Mouse (Mus musculus) neural tube, embryonic 11.5 days (tissue): ENCODE data around the gene Dnmt3a. TPM values are rescaled to one million over a fixed set of nuclear protein-coding genes. Genes with fewer than 3 reads are reported as not detected.
A peak's percentile ranks its signal among the peaks of the same experiment; 100 is the strongest.

ENCODE experiments used
- ATAC-seq: fragments of 200-750 bp; cut with Nextera tagmentation; 2 replicates; pipeline ENCODE4 v1.8.0; 2017; ENCODE audit warnings: moderate number of reproducible peaks, mild to moderate bottlenecking, moderate TSS enrichment, moderate library complexity; ENCODE audit not compliant: insufficient read depth, low FRiP score, low TSS enrichment
- DNase-seq: peaks from one replicate; pipeline ENCODE4 v3.0.0-alpha.2; 2015; ENCODE audit warnings: low spot score
- H3K27ac ChIP-seq: fragments of 300-500 bp; sonication (generic); 2 replicates; pipeline ENCODE4 v1.5.1; 2014; ENCODE audit warnings: low read depth, mild to moderate bottlenecking, low read length
- H3K27me3 ChIP-seq: fragments of 300-500 bp; sonication (generic); 2 replicates; pipeline ENCODE4 v1.6.1; 2014; ENCODE audit warnings: mild to moderate bottlenecking, low read length, mixed read lengths; ENCODE audit not compliant: control insufficient read depth, insufficient read depth
- H3K36me3 ChIP-seq: fragments of 300-500 bp; sonication (generic); 2 replicates; pipeline ENCODE4 v1.6.1; 2014; ENCODE audit warnings: mild to moderate bottlenecking, low read length, moderate library complexity, mixed read lengths; ENCODE audit not compliant: control insufficient read depth, insufficient read depth
- H3K4me1 ChIP-seq: fragments of 300-500 bp; sonication (generic); 2 replicates; pipeline ENCODE4 v1.6.1; 2014; ENCODE audit warnings: low read length, mixed read lengths; ENCODE audit not compliant: control insufficient read depth, insufficient read depth
- H3K4me2 ChIP-seq: fragments of 300-500 bp; sonication (generic); 2 replicates; pipeline ENCODE4 v1.6.1; 2014; ENCODE audit warnings: low read depth, mild to moderate bottlenecking, moderate library complexity
- H3K4me3 ChIP-seq: fragments of 300-500 bp; sonication (generic); 2 replicates; pipeline ENCODE4 v1.5.1; 2014; ENCODE audit warnings: low read depth, low read length
- H3K9ac ChIP-seq: fragments of 300-500 bp; sonication (generic); 2 replicates; pipeline ENCODE4 v1.6.1; 2014; ENCODE audit warnings: mild to moderate bottlenecking, low read length
- H3K9me3 ChIP-seq: fragments of 300-500 bp; sonication (generic); 2 replicates; pipeline ENCODE4 v1.6.1; 2016; ENCODE audit warnings: low read length; ENCODE audit not compliant: control insufficient read depth
- WGBS: fragments of 180-500 bp; shearing (Covaris S2); extraction: QIAGEN DNeasy Blood & Tissue Kit; methylation state at CpG from one replicate; pipeline ENCODE4 v1.1.7; 2014; 5-methylcytosine and 5-hydroxymethylcytosine counted together
- polyA plus RNA-seq: library from polyadenylated mRNA; unstranded; fragments of >200 nt; fragmentation: Nextera tagmentation; extraction: Ambion mirVana; gene quantifications from 2 replicates; pipeline ENCODE4 v1.2.1, GENCODE M21; 2014

The Dnmt3a gene
- polyA plus RNA-seq, 1 experiment from 2014 or later = 88.6 TPM

DNA sequence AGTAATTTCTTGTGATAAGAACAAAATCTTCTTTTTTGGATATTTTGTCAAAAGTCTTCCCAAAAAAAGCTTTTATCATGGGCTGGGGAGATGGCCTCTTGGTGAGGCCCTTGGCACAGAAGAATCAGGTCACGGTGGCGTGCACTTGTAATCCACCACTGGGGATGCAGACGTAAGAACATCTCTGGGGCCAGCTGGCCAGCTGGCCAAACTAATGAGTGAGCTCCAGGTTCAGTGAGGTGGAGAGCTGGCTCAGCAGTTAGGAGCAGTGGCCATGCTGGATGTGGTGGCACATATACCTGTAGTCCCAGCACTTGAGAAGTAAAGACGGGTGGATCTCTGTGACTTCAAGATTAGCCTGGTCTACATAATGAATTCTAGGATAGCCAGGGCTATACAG lies 37.4 kb upstream of the Dnmt3a start:
- Histone ChIP-seq H3K4me1 (no peaks in the 10 kb centered on the region), H3K27me3 (no peaks in the 10 kb centered on the region), H3K36me3 (no peaks in the 10 kb centered on the region), H3K9ac (no peak overlapping the region), H3K4me2 (no peak overlapping the region), H3K4me3 (no peak overlapping the region), H3K27ac (no peak overlapping the region), H3K9me3 (no peaks in the 10 kb centered on the region)
- WGBS = 85% methylated on average over 4 of the region's 4 CpGs
- DNase-seq = no peak
- ATAC-seq = no peak

DNA sequence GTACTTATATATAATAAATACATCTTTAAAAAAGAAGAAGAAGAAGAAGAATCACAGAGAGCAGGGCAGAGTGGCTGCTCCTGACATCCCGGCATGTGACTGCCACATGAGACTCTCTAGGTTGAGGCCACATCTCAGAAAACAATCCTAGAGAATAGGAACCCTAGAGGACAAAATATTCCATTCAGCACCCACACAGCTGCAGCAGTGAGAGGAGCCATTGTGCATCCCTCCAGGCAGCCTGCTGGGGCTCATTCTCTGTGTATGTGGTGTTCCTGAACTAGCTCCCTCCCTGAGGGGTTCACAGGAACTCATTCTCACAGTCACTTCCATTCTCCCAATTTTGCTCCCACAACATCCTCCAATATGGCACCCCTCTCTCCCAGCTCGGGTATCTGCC lies 35.3 kb upstream of the Dnmt3a start:
- no peak overlapping the region for H3K9ac ChIP-seq
- no peaks in the 10 kb centered on the region for H3K4me1 ChIP-seq
- ATAC-seq = no peak
- DNase-seq = no peak
- H3K9me3 ChIP-seq = no peaks in the 10 kb centered on the region
- 79% methylated on average over 2 of the region's 2 CpGs for WGBS
- H3K27me3 ChIP-seq = no peaks in the 10 kb centered on the region
- H3K4me3 ChIP-seq = no peak overlapping the region
- H3K4me2 ChIP-seq = no peak overlapping the region
- H3K27ac ChIP-seq = no peak overlapping the region
- H3K36me3 ChIP-seq = no peaks in the 10 kb centered on the region; the same call in 1 of the 2 replicates

DNA sequence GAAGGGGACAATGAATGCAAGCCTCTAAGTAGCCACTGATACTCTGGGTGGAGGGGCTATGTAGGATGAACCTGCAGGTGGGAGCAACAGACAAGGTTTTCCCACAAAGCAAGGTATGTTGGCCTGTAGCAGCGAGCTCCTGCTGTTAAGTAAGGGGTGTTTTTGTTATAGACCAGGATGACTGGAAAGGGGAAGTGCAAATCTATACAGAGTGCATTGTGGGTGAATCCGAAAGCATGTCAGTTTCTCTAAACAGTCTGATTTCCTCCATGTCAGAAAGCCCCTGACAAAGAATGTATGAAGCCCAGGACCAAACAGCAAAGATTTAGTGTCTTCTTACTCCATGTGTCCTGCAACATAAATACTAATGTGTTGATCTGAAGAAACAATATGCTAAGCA lies 34.7 kb upstream of the Dnmt3a start:
- no peak overlapping the region for H3K9ac ChIP-seq
- H3K4me1 ChIP-seq = no peaks in the 10 kb centered on the region
- H3K9me3 ChIP-seq = no peaks in the 10 kb centered on the region
- H3K36me3 ChIP-seq = no peaks in the 10 kb centered on the region; the same call in 1 of the 2 replicates
- no peak overlapping the region for H3K4me3 ChIP-seq
- no peaks in the 10 kb centered on the region for H3K27me3 ChIP-seq
- H3K4me2 ChIP-seq = no peak overlapping the region
- no peak overlapping the region for H3K27ac ChIP-seq
- DNase-seq (no peak), ATAC-seq (no peak)
- 84% methylated on average over 2 of the region's 2 CpGs for WGBS

DNA sequence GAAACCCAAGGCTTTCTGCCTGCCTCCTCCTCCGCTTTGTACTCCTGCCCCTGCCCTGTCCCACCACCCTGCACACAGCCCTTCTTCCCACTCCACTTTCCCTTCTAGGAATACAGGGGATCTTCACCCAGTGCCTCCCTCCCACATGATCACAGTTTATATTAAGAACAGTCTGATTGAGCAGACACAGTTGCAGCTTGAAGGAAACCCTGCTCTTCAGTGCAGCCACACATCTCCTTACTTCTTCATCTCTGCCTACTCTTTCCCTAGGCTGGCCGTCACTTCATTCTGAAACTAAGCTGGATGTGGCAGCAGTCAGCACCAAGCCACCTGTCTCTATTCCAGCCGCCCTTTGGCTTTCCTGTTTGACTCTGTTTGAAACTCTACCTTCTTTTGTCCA lies 32.2 kb upstream of the Dnmt3a start:
- Histone ChIP-seq H3K27ac (no peak overlapping the region), H3K27me3 (no peaks in the 10 kb centered on the region), H3K9ac (no peak overlapping the region), H3K36me3 (no peaks in the 10 kb centered on the region; the same call in 1 of the 2 replicates), H3K4me2 (no peak overlapping the region), H3K4me1 (no peaks in the 10 kb centered on the region), H3K9me3 (no peaks in the 10 kb centered on the region), H3K4me3 (no peak overlapping the region)
- DNase-seq = no peak
- 92% methylated on average over 3 of the region's 3 CpGs for WGBS
- ATAC-seq = no peak

DNA sequence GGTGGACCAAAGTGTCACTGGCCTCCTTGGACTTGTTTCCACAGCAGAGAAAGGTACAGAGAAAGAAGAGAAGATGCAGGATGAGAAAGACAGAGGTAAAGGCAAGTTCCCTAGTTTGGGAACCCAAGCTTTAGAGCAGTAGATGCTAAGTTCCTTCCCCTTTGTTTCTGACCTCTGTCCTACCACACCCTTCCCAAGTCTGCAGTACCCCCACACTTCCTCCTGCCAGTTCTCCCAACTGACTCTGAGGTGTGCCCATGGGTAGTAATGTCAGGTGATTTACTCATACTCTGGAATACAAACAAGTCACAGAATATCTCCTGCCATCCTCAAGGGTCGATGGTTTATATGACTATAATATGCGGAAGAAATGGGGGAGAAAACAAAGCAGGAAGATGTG lies 29.8 kb upstream of the Dnmt3a start:
- Histone ChIP-seq H3K9ac (no peak overlapping the region), H3K4me3 (no peak overlapping the region), H3K36me3 (no peaks in the 10 kb centered on the region; the same call in 1 of the 2 replicates), H3K4me2 (no peak overlapping the region), H3K27me3 (no peaks in the 10 kb centered on the region), H3K27ac (no peak overlapping the region), H3K4me1 (peaks cover 6% of the 10 kb centered on the region), H3K9me3 (no peaks in the 10 kb centered on the region)
- 90% methylated on average over 2 of the region's 2 CpGs for WGBS
- no peak for ATAC-seq
- DNase-seq = no peak

DNA sequence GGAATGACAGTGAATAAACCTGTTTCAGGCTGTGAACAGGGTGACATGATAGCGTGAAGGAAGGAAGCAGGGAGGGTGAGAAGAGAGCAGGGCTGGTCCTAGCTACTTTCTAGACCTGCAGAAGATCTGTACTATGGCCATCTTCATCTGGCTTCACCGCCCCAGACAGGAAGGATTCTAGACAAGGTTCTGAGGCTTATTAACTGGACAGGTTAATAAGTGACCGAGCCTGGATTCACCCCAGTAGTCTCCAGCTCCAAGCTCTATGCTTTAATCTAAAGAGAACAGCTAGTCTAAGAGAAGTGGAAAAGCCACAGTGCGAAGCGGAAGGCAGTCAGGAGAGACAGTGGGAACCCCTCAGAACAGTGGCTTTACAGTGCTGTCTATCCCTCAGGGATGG lies 28.1 kb upstream of the Dnmt3a start:
- Histone ChIP-seq H3K4me2 (no peak overlapping the region), H3K36me3 (no peaks in the 10 kb centered on the region; the same call in 1 of the 2 replicates), H3K27me3 (no peaks in the 10 kb centered on the region), H3K4me1 (peaks cover 10% of the 10 kb centered on the region), H3K4me3 (no peak overlapping the region), H3K9ac (no peak overlapping the region), H3K27ac (no peak overlapping the region), H3K9me3 (no peaks in the 10 kb centered on the region)
- ATAC-seq (no peak), DNase-seq (no peak)
- 94% methylated on average over 5 of the region's 5 CpGs for WGBS

DNA sequence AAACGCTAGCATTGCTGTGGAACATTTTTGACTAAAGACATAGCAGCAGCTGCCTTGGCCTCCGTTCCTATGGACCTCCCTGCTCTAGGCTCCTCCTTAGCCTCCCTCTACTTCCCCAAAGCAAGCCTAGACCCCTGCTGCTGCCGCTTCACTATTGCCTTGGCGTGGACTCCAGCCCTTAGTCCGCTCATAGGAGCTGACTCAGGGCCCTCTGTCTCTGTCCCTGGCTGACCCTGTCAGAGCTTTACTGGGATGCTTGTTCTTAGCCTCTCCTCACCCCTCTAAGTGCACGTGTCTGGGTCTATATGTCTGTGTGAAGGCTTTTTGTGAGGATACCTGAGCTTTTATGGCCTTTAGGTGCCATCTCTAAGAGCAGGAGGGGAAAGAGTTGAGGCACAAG lies 27.5 kb upstream of the Dnmt3a start:
- 86% methylated on average over 6 of the region's 6 CpGs for WGBS
- Histone ChIP-seq H3K36me3 (no peaks in the 10 kb centered on the region; the same call in 1 of the 2 replicates), H3K27ac (no peak overlapping the region), H3K4me3 (no peak overlapping the region), H3K27me3 (no peaks in the 10 kb centered on the region), H3K9me3 (no peaks in the 10 kb centered on the region), H3K9ac (no peak overlapping the region), H3K4me2 (no peak overlapping the region), H3K4me1 (peaks cover 14% of the 10 kb centered on the region)
- ATAC-seq = no peak
- no peak for DNase-seq

DNA sequence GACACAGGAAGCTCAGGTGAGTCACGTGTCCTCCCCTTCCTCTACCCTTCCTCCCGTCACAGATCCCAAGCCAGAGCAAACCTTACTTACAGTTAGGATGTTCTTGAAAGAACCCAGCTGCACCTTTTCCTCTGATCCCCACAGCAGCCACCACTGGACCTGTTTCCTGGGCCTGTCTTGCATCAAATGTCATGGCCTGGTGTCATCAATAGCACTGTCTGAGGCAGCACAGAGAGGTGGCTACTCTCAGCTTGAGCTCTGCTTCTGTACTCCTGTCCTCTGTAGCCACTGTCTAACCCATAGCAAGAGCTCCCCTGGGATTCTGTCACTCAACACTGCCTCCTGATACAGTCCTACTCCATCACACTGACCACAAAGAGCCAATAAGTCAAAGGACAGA lies 26.2 kb upstream of the Dnmt3a start:
- H3K27me3 ChIP-seq = no peaks in the 10 kb centered on the region
- no peak overlapping the region for H3K9ac ChIP-seq
- H3K4me2 ChIP-seq = no peak overlapping the region
- peaks cover 20% of the 10 kb centered on the region for H3K4me1 ChIP-seq
- ATAC-seq (no peak), DNase-seq (no peak)
- WGBS = 90% methylated on average over 2 of the region's 2 CpGs
- no peak overlapping the region for H3K4me3 ChIP-seq
- no peaks in the 10 kb centered on the region for H3K36me3 ChIP-seq
- H3K9me3 ChIP-seq = no peaks in the 10 kb centered on the region
- no peak overlapping the region for H3K27ac ChIP-seq

DNA sequence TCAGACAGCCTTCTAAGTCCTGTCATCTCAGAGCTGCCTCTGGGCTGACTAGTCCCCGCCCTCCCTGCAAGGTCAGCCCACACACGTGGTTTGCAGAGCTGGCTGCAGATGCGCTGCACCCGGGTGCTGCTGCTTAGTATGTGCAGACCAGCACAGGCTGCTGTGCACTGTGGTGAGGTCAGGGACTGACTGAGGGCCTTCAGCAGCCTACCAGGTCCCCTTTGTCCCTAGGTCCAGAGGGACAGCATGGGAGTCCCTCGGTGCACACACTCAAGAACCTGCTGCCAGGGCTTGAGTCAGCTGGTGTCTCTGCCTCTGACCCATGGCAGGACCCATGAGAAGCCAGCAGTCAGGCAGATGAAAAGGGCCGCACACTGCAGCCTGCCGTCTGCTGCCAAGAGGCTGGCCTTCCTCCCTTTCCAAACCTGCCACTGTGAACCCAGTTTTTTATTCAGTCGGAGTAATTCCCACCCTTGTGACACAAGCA lies 25.4 kb upstream of the Dnmt3a start:
- peak; percentile 68; the same call in 1 of the 2 replicates for ATAC-seq
- no peak overlapping the region for H3K4me3 ChIP-seq
- peaks cover 21% of the 10 kb centered on the region for H3K4me1 ChIP-seq
- peak overlapping the region; percentile 23; the same call in 1 of the 2 replicates for H3K27ac ChIP-seq
- DNase-seq = peak; percentile 65
- no peak overlapping the region for H3K4me2 ChIP-seq
- H3K36me3 ChIP-seq = no peaks in the 10 kb centered on the region
- 15% methylated on average over 8 of the region's 8 CpGs for WGBS
- H3K9me3 ChIP-seq = no peaks in the 10 kb centered on the region
- H3K27me3 ChIP-seq = no peaks in the 10 kb centered on the region
- no peak overlapping the region for H3K9ac ChIP-seq
